Mouse (Mus musculus) limb, embryonic 13.5 days (tissue): ENCODE data around the gene Casc3. TPM values are rescaled to one million over a fixed set of nuclear protein-coding genes. Genes with fewer than 3 reads are reported as not detected.

Source experiments
- ATAC-seq: fragments of 200-750 bp; cut with Nextera tagmentation; 2 replicates; pipeline ENCODE4 v1.8.0; 2017; ENCODE audit warnings: low read depth, moderate number of reproducible peaks, moderate TSS enrichment; ENCODE audit not compliant: low FRiP score
- H3K27ac ChIP-seq: fragments of 300-500 bp; sonication (generic); 2 replicates; pipeline ENCODE4 v1.5.1; 2015; ENCODE audit warnings: inconsistent platforms, mild to moderate bottlenecking, moderate library complexity
- H3K27me3 ChIP-seq: fragments of 300-500 bp; sonication (generic); 2 replicates; pipeline ENCODE4 v1.6.1; 2015; ENCODE audit warnings: mild to moderate bottlenecking, inconsistent platforms
- H3K36me3 ChIP-seq: fragments of 300-500 bp; sonication (generic); 2 replicates; pipeline ENCODE4 v1.6.1; 2015; ENCODE audit warnings: inconsistent platforms, mild to moderate bottlenecking, moderate library complexity
- H3K4me1 ChIP-seq: fragments of 300-500 bp; sonication (generic); 2 replicates; pipeline ENCODE4 v1.6.1; 2015; ENCODE audit warnings: inconsistent platforms
- H3K4me2 ChIP-seq: fragments of 300-500 bp; sonication (generic); replicated peaks from 2 replicates; pipeline ENCODE4 v1.6.1; 2015; ENCODE audit warnings: inconsistent platforms, mild to moderate bottlenecking, moderate library complexity
- H3K4me3 ChIP-seq: fragments of 300-500 bp; sonication (generic); 2 replicates; pipeline ENCODE4 v1.5.1; 2015; ENCODE audit warnings: moderate library complexity, mild to moderate bottlenecking, inconsistent platforms
- H3K9ac ChIP-seq: fragments of 300-500 bp; sonication (generic); 2 replicates; pipeline ENCODE4 v1.6.1; 2015; ENCODE audit warnings: mild to moderate bottlenecking, inconsistent platforms
- H3K9me3 ChIP-seq: fragments of 300-500 bp; sonication (generic); 2 replicates; pipeline ENCODE4 v1.6.1; 2016; ENCODE audit warnings: inconsistent platforms
- WGBS: fragments of 180-500 bp; shearing (Covaris S2); methylation state at CpG from one replicate; pipeline ENCODE4 v1.1.7; 2015; 5-methylcytosine and 5-hydroxymethylcytosine counted together
- polyA plus RNA-seq: library from polyadenylated mRNA; unstranded; fragments of >200 nt; fragmentation: Nextera tagmentation; extraction: Ambion mirVana; gene quantifications from 2 replicates; pipeline ENCODE4 v1.2.1, GENCODE M21; 2015

Casc3 gene
- polyA plus RNA-seq, 1 experiment from 2014 or later, result 39.5 TPM

GRCm38 (mm10) chr11:98827877-98828276 is 23.2 kb downstream of the Casc3 start:
- WGBS, result 88% methylated on average over 2 of the region's 2 CpGs
- H3K9ac ChIP-seq, result no peak overlapping the region
- no peak for ATAC-seq
- H3K27ac ChIP-seq, result no peak overlapping the region
- no peaks in the 10 kb centered on the region for H3K9me3 ChIP-seq
- no peaks in the 10 kb centered on the region for H3K4me1 ChIP-seq
- H3K4me2 ChIP-seq, result no peak overlapping the region
- no peak overlapping the region for H3K4me3 ChIP-seq
- H3K36me3 ChIP-seq, result peaks cover 95% of the 10 kb centered on the region
- no peaks in the 10 kb centered on the region for H3K27me3 ChIP-seq

- Histone ChIP-seq H3K36me3 (peaks cover 95% of the 10 kb centered on the region), H3K9ac (no peak overlapping the region), H3K4me1 (no peaks in the 10 kb centered on the region), H3K9me3 (no peaks in the 10 kb centered on the region), H3K27ac (no peak overlapping the region), H3K4me2 (no peak overlapping the region), H3K4me3 (no peak overlapping the region), H3K27me3 (no peaks in the 10 kb centered on the region)
- 76% methylated on average over 12 of the region's 12 CpGs for WGBS
- no peak for ATAC-seq
Measured at GRCm38 (mm10) chr11:98829091-98829775, 24.5 kb downstream of the Casc3 start.

DNA sequence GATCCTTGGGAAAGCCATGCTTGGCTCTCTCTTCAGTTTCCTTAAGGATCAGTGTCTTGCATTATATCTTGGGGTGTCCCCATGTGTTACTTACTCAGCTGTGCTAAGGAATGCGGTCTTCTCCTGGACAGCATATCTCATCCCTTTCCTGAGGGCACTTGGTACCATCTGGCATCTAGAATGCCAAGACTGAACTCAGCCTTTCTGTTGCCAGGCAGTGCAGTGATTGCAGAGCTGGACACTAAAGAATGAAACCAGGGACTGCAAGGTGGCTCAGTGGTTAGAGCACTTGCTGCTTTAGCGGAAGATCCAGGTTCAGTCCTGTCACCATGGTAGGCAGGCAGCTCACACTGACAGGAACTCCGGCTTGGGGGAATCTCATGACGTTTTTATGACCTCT is 25.2 kb downstream of the Casc3 start:
- no peaks in the 10 kb centered on the region for H3K4me1 ChIP-seq
- no peak overlapping the region for H3K9ac ChIP-seq
- peaks cover 93% of the 10 kb centered on the region for H3K36me3 ChIP-seq
- H3K4me2 ChIP-seq, result no peak overlapping the region
- no peak overlapping the region for H3K27ac ChIP-seq
- ATAC-seq, result no peak
- H3K27me3 ChIP-seq, result no peaks in the 10 kb centered on the region
- H3K4me3 ChIP-seq, result no peak overlapping the region
- WGBS, result 81% methylated on average over 4 of the region's 4 CpGs
- no peaks in the 10 kb centered on the region for H3K9me3 ChIP-seq

- H3K27ac ChIP-seq, result no peak overlapping the region
Measured at GRCm38 (mm10) chr11:98835296-98835695, 30.6 kb downstream of the Casc3 start.

GRCm38 (mm10) chr11:98835725-98836124 is 31.0 kb downstream of the Casc3 start:
- WGBS, result 52% methylated on average over 3 of the region's 3 CpGs

More at GRCm38 (mm10) chr11:98835296-98835695, 30.6 kb downstream of the Casc3 start:
- no peak overlapping the region for H3K4me2 ChIP-seq
- no peak for ATAC-seq
- no peak overlapping the region for H3K9ac ChIP-seq
- H3K36me3 ChIP-seq, result peaks cover 42% of the 10 kb centered on the region
- peaks cover 41% of the 10 kb centered on the region for H3K4me1 ChIP-seq
- H3K4me3 ChIP-seq, result no peak overlapping the region
- 50% methylated on average over 5 of the region's 5 CpGs for WGBS
- no peaks in the 10 kb centered on the region for H3K9me3 ChIP-seq
- peaks cover 25% of the 10 kb centered on the region for H3K27me3 ChIP-seq

DNA sequence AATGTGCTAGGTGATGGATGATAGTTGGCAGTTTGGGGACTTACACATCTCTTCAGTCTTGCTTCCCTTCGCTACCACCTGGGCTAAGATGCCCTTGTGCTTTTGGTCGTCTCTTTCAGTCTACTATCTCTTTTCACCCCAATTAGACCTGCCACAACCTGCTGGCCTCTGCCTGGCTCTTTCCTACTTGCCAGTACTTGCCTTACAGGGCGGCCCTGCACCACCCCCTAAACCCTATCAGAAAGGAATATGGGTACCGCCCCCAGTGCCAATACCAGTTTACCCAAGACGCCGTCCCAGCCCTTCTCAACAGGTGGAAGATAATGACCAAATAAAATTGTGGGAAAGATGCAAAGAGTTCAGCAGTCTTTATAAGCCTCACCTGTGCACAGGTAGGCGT is 31.4 kb downstream of the Casc3 start:
- H3K4me3 ChIP-seq, result peak overlapping the region; percentile 81
- no peak overlapping the region for H3K27ac ChIP-seq
- no peak for ATAC-seq
- peaks cover 25% of the 10 kb centered on the region for H3K27me3 ChIP-seq
- H3K9ac ChIP-seq, result no peak overlapping the region
- peaks cover 36% of the 10 kb centered on the region for H3K36me3 ChIP-seq
- no peaks in the 10 kb centered on the region for H3K9me3 ChIP-seq
- H3K4me1 ChIP-seq, result peaks cover 41% of the 10 kb centered on the region
- whole genome bisulfite sequencing, result 27% methylated on average over 7 of the region's 7 CpGs
- peak overlapping the region; percentile 95 for H3K4me2 ChIP-seq

More at GRCm38 (mm10) chr11:98835725-98836124, 31.0 kb downstream of the Casc3 start:
- H3K9me3 ChIP-seq, result no peaks in the 10 kb centered on the region
- peaks cover 39% of the 10 kb centered on the region for H3K36me3 ChIP-seq
- no peak for ATAC-seq
- H3K4me3 ChIP-seq, result no peak overlapping the region
- peaks cover 25% of the 10 kb centered on the region for H3K27me3 ChIP-seq
- H3K9ac ChIP-seq, result no peak overlapping the region
- no peak overlapping the region for H3K4me2 ChIP-seq
- peaks cover 41% of the 10 kb centered on the region for H3K4me1 ChIP-seq
- no peak overlapping the region for H3K27ac ChIP-seq

GRCm38 (mm10) chr11:98836651-98837141 is 32.0 kb downstream of the Casc3 start, which contains the start of gene Rapgefl1:
Gene Rapgefl1, plus strand, starts transcription at chr11:98836785.
- Histone ChIP-seq H3K36me3 (peaks cover 30% of the 10 kb centered on the region), H3K27me3 (peaks cover 25% of the 10 kb centered on the region), H3K9ac (peak within 1 kb of the TSS; percentile 84), H3K4me1 (peaks cover 41% of the 10 kb centered on the region), H3K27ac (peak within 1 kb of the TSS; percentile 39; the same call in 1 of the 2 replicates), H3K9me3 (no peaks in the 10 kb centered on the region), H3K4me3 (peak within 1 kb of the TSS; percentile 81), H3K4me2 (peak within 1 kb of the TSS; percentile 95)
- WGBS, result under 1% methylated on average over 46 of the region's 48 CpGs
- ATAC-seq, result peak; percentile 85

GRCm38 (mm10) chr11:98837231-98837704 is 32.6 kb downstream of the Casc3 start:
- no peak overlapping the region for H3K27ac ChIP-seq
- peak overlapping the region; percentile 81 for H3K4me3 ChIP-seq
- H3K4me1 ChIP-seq, result peaks cover 41% of the 10 kb centered on the region
- no peak for ATAC-seq
- 2% methylated on average over 27 of the region's 29 CpGs for WGBS
- H3K4me2 ChIP-seq, result peak overlapping the region; percentile 95
- H3K9ac ChIP-seq, result peak overlapping the region; percentile 84
- no peaks in the 10 kb centered on the region for H3K9me3 ChIP-seq
- H3K27me3 ChIP-seq, result peaks cover 25% of the 10 kb centered on the region
- peaks cover 25% of the 10 kb centered on the region for H3K36me3 ChIP-seq

DNA sequence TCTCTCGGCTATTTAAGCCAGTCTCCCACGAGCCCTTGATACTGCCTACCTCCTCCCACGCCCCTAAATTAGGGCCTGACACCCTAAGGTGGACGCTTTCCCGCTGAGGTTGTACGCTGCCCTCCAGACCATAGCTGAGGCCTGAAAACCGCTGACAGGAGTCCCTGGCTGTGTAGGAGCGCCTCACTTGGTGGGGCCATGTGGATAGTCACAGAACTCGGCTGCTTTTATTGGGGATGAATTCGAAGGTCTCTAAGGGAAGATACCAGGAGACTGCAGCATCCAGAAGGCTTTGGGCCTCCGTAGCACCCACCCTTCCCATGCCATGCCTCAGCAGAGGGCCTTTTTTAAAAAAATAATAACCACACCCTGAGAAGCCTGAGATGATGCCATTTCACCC is 33.2 kb downstream of the Casc3 start:
- Histone ChIP-seq H3K9me3 (no peaks in the 10 kb centered on the region), H3K27ac (no peak overlapping the region), H3K4me2 (peak overlapping the region; percentile 95), H3K4me3 (peak overlapping the region; percentile 81), H3K27me3 (peaks cover 25% of the 10 kb centered on the region), H3K9ac (peak overlapping the region; percentile 84), H3K36me3 (peaks cover 21% of the 10 kb centered on the region), H3K4me1 (peaks cover 41% of the 10 kb centered on the region)
- no peak for ATAC-seq
- WGBS, result 45% methylated on average over 11 of the region's 11 CpGs

GRCm38 (mm10) chr11:98838512-98838911 is 33.8 kb downstream of the Casc3 start:
- H3K4me2 ChIP-seq, result peak overlapping the region; percentile 95
- no peaks in the 10 kb centered on the region for H3K9me3 ChIP-seq

GRCm38 (mm10) chr11:98839402-98839801 is 34.7 kb downstream of the Casc3 start:
- ATAC-seq, result no peak
- whole genome bisulfite sequencing, result 49% methylated on average over 6 of the region's 6 CpGs
- Histone ChIP-seq H3K36me3 (peaks cover 6% of the 10 kb centered on the region), H3K4me2 (no peak overlapping the region), H3K9me3 (no peaks in the 10 kb centered on the region), H3K27me3 (peaks cover 25% of the 10 kb centered on the region), H3K27ac (no peak overlapping the region), H3K4me1 (peaks cover 41% of the 10 kb centered on the region), H3K4me3 (no peak overlapping the region), H3K9ac (no peak overlapping the region)

More at GRCm38 (mm10) chr11:98838512-98838911, 33.8 kb downstream of the Casc3 start:
- ATAC-seq, result no peak
- peaks cover 25% of the 10 kb centered on the region for H3K27me3 ChIP-seq
- no peak overlapping the region for H3K4me3 ChIP-seq
- H3K36me3 ChIP-seq, result peaks cover 15% of the 10 kb centered on the region
- whole genome bisulfite sequencing, result 69% methylated on average over 9 of the region's 9 CpGs
- no peak overlapping the region for H3K27ac ChIP-seq
- 0 out of 2 replicates have a peak overlapping the region, but pooled peaks have one; percentile 1 for H3K9ac ChIP-seq
- H3K4me1 ChIP-seq, result peaks cover 41% of the 10 kb centered on the region

DNA sequence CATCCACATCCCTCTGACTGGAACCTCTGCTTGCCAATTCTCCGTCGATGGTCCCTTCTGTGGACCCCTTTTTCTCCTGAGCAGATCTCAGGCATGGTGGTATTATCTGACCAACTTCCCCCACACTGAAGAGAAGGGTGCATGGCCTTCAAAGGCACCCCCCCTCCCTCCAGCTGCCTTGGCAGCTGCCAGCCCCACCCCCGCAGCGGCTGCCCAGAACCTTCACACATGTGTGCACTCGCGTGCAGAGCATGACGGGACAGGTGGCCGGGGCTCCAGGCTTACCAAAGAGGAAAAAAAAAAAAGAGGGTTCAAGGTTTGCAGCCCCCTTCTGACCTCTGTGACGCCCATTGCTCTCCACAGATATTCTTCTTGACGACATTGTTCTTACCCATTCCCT is 35.2 kb downstream of the Casc3 start:
- ATAC-seq, result no peak
- H3K9ac ChIP-seq, result no peak overlapping the region
- peaks cover 25% of the 10 kb centered on the region for H3K27me3 ChIP-seq

More for the DNA sequence above, 35.2 kb downstream of the Casc3 start:
- Histone ChIP-seq H3K4me3 (no peak overlapping the region), H3K36me3 (0 out of 2 replicates have a peak, but pooled peaks cover 4% of the 10 kb centered on the region), H3K4me1 (peaks cover 41% of the 10 kb centered on the region), H3K27ac (no peak overlapping the region), H3K9me3 (no peaks in the 10 kb centered on the region), H3K4me2 (no peak overlapping the region)
- WGBS, result 50% methylated on average over 10 of the region's 10 CpGs
